Mouse (Mus musculus) kidney, adult 2 months (tissue): ENCODE results near the gene Gm37240.

Source experiments
- CTCF ChIP-seq: fragments of 200-500 bp; conservative IDR thresholded peaks from 2 replicates; pipeline ENCODE4 v1.5.1; 2011; ENCODE audit warnings: low read depth, mild to moderate bottlenecking, control low read depth, low read length, moderate library complexity, mixed read lengths; ENCODE audit not compliant: insufficient read depth, insufficient read length
- POLR2A ChIP-seq: fragments of 200-500 bp; IDR thresholded peaks from one replicate; pipeline ENCODE4 v1.6.1; 2011; ENCODE audit warnings: low read depth, low read length, control low read depth

DNA sequence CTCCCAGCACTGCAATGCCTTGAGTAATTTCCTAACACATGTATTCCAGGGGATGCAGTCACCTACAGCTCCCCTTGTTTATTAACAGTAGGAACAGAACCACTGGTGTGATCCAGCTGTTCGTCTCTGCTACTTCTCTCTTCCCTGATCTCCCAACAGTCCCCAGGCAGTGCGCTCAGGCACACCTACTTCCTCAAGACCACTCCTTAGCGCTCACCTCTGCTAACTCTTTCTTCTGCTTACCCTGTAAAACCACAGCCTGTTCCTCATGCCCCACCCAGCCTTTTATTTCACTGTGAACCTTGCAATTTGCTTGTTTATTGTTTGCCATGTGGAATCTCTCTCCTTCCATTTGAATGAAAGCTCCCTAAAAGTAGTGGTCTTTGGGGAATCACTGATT lies 431.9 kb downstream of the Gm37240 start:
- TF ChIP-seq POLR2A (no peak), CTCF (no peak)
